Mouse (Mus musculus) embryonic fibroblast, embryonic 13.5 days (primary cell): Measurements from ENCODE around the gene 1700080E11Rik. TPM values are rescaled to one million over a fixed set of nuclear protein-coding genes. Genes with fewer than 3 reads are reported as not detected.

Experiments
- H3K27ac ChIP-seq: 2 replicates; pipeline ENCODE4 v1.5.1; 2012; ENCODE audit warnings: low read length, control low read depth, inconsistent platforms; ENCODE audit not compliant: insufficient read depth
- H3K4me1 ChIP-seq: 2 replicates; pipeline ENCODE4 v1.6.1; 2011; ENCODE audit warnings: low read length; ENCODE audit not compliant: control insufficient read depth, insufficient read depth
- H3K4me3 ChIP-seq: 2 replicates; pipeline ENCODE4 v1.5.1; 2011; ENCODE audit warnings: mild to moderate bottlenecking, control low read depth, low read length; ENCODE audit not compliant: insufficient read depth
- CTCF ChIP-seq: IDR thresholded peaks from 2 replicates; pipeline ENCODE4 v1.5.1; 2011; ENCODE audit warnings: mild to moderate bottlenecking, control low read depth, low read length, moderate library complexity, borderline replicate concordance; ENCODE audit not compliant: insufficient read depth
- POLR2A ChIP-seq: IDR thresholded peaks from 2 replicates; pipeline ENCODE4 v1.6.1; 2011; ENCODE audit warnings: low read depth, mild to moderate bottlenecking, control low read depth, low read length, moderate library complexity
- polyA plus RNA-seq: library from polyadenylated mRNA; stranded (reverse); fragments of >200 nt; gene quantifications from 2 replicates; pipeline ENCODE4 v1.2.4, GENCODE M21; 2011; ENCODE audit warnings: low read depth; ENCODE audit not compliant: missing spikeins, insufficient read length

Gene 1700080E11Rik
- polyA plus RNA-seq, 1 experiment = not detected

GRCm38 (mm10) chr9:105103893-105104292, 41.0 kb downstream of the 1700080E11Rik start:
- no peak for TF ChIP-seq CTCF
- TF ChIP-seq POLR2A = no peak
- Histone ChIP-seq H3K4me1 (no peaks in the 10 kb centered on the region), H3K4me3 (no peak overlapping the region), H3K27ac (no peak overlapping the region)

GRCm38 (mm10) chr9:105101911-105102310, 43.0 kb downstream of the 1700080E11Rik start:
- TF ChIP-seq POLR2A (no peak), CTCF (no peak)
- Histone ChIP-seq H3K4me1 (no peaks in the 10 kb centered on the region), H3K27ac (no peak overlapping the region), H3K4me3 (no peak overlapping the region)

DNA sequence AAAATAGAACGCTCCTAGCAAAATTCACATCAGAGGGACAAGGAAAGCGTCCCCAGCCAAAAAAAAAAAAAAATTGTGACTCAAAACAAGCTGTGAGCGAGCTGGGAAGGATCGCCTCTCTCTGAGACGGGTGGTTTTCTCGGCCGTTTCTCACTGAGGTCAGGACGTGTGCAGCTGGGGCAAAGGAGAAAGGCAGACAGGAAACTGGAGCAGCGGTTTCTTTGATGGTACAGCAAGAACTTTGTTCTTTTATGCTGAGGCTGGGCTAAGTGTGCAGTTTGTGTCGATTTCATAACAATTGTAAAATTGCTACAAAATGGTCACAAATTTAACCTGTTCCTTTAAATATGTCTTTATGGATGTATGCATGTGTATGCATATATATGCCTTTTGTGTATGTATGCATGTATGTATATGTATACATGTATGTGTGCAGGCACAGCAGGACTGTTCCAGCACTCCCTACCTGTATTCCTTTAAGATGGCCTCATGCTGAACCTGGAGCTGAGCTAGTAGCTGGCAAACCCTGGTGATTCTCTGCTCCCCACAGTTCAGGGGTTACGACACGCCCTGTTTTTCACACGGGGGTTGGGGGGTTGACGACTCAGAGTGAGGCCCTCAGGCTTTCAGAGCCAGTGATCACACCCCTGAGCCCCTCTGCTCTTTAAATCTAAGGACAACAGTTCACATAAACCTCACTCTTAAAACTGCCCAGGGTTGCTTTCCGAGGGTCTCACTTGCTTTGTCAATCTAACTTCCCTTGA, 43.9 kb downstream of the 1700080E11Rik start:
- no peaks in the 10 kb centered on the region for H3K4me1 ChIP-seq
- no peak overlapping the region for H3K27ac ChIP-seq
- TF ChIP-seq CTCF (no peak), POLR2A (no peak)
- H3K4me3 ChIP-seq = no peak overlapping the region

Other genes starting within 250 kb of the 1700080E11Rik start
- gene Mrpl3, start 91.9 kb downstream of the 1700080E11Rik start, polyA plus RNA-seq = 82.7 and 94.2 TPM in 2 replicates
- 7.8 and 9.2 TPM in 2 replicates for gene Nudt16, start 13.3 kb downstream of the 1700080E11Rik start, polyA plus RNA-seq